Mouse (Mus musculus) central nervous system, embryonic 18 days (tissue): ENCODE measurements around the gene Metrnl. TPM values are rescaled to one million over a fixed set of nuclear protein-coding genes. Genes with fewer than 3 reads are reported as not detected.

ENCODE experiments used
- polyA plus RNA-seq: library from polyadenylated mRNA; depleted of rRNA; stranded (reverse); fragments of >200 nt; gene quantifications from 2 replicates; pipeline ENCODE4 v1.2.3, GENCODE M21; 2012; rRNA removed

Gene Metrnl
- polyA plus RNA-seq, result 10.5 and 13.4 TPM in 2 replicates

GRCm38 (mm10) chr11:121701244-121701643 is at the start of gene Metrnl:
Metrnl (plus strand) TSS chr11:121701544.

GRCm38 (mm10) chr11:121672990-121673572 is 28.3 kb upstream of the Metrnl start, which contains the start of gene B3gntl1:
B3gntl1 (minus strand) TSS chr11:121673153.

Other genes starting within 250 kb of the Metrnl start
- gene Tbcd, start 249.6 kb upstream of the Metrnl start, polyA plus RNA-seq, result 75.9 and 76.6 TPM in 2 replicates
- gene Zfp750, start 182.2 kb upstream of the Metrnl start, polyA plus RNA-seq, result 0.04 TPM in 2 replicates
- 8.6 and 9.6 TPM in 2 replicates for gene B3gntl1, start 28.4 kb upstream of the Metrnl start, polyA plus RNA-seq
- gene Ptchd3, start 128.7 kb downstream of the Metrnl start, polyA plus RNA-seq, result not detected in 2 replicates